Mouse (Mus musculus) embryo, embryonic 11 days (tissue): ENCODE results near the gene Cdk6.
"Not testable (repeated sequence)": the region's sequence is repeated elsewhere in the genome, so short reads cannot be mapped to it uniquely, and the experiment has no call there.

Experiments used
- DNase-seq: peaks from one replicate; pipeline ENCODE4 v3.0.0-alpha.2; 2015

Gene Cdk6

GRCm38 (mm10) chr5:3349393-3349792 is 8.1 kb downstream of the Cdk6 start:
- not testable (repeated sequence) for DNase-seq

GRCm38 (mm10) chr5:3351836-3352235 is 10.6 kb downstream of the Cdk6 start:
- DNase-seq: not testable (repeated sequence)

- no peak for DNase-seq
Measured at GRCm38 (mm10) chr5:3352314-3352713, 11.0 kb downstream of the Cdk6 start.

- no peak for DNase-seq
Measured at GRCm38 (mm10) chr5:3352827-3353226, 11.5 kb downstream of the Cdk6 start.

- DNase-seq: no peak
Measured at GRCm38 (mm10) chr5:3354307-3354706, 13.0 kb downstream of the Cdk6 start.

GRCm38 (mm10) chr5:3355032-3355536 is 13.8 kb downstream of the Cdk6 start:
- DNase-seq: no peak

GRCm38 (mm10) chr5:3355560-3356260 is 14.4 kb downstream of the Cdk6 start:
- DNase-seq: no peak

- no peak for DNase-seq
Measured at GRCm38 (mm10) chr5:3356261-3356778, 15.0 kb downstream of the Cdk6 start.

GRCm38 (mm10) chr5:3357496-3357895 is 16.2 kb downstream of the Cdk6 start:
- no peak for DNase-seq

- no peak for DNase-seq
Measured at GRCm38 (mm10) chr5:3358687-3359520, 17.6 kb downstream of the Cdk6 start.

GRCm38 (mm10) chr5:3359914-3360313 is 18.6 kb downstream of the Cdk6 start:
- no peak for DNase-seq

- DNase-seq: no peak
Measured at GRCm38 (mm10) chr5:3361252-3361651, 20.0 kb downstream of the Cdk6 start.

GRCm38 (mm10) chr5:3362111-3362510 is 20.8 kb downstream of the Cdk6 start:
- no peak for DNase-seq

- no peak for DNase-seq
Measured at GRCm38 (mm10) chr5:3363036-3363983, 22.0 kb downstream of the Cdk6 start.

GRCm38 (mm10) chr5:3367045-3367444 is 25.8 kb downstream of the Cdk6 start:
- DNase-seq: no peak

- DNase-seq: no peak
Measured at GRCm38 (mm10) chr5:3369317-3369716, 28.0 kb downstream of the Cdk6 start.

GRCm38 (mm10) chr5:3371212-3371611 is 29.9 kb downstream of the Cdk6 start:
- no peak for DNase-seq

- DNase-seq: no peak
Measured at GRCm38 (mm10) chr5:3373170-3373569, 31.9 kb downstream of the Cdk6 start.

GRCm38 (mm10) chr5:3374763-3375162 is 33.5 kb downstream of the Cdk6 start:
- DNase-seq: no peak

GRCm38 (mm10) chr5:3376167-3376566 is 34.9 kb downstream of the Cdk6 start:
- no peak for DNase-seq

- no peak for DNase-seq
Measured at GRCm38 (mm10) chr5:3379252-3379651, 38.0 kb downstream of the Cdk6 start.

GRCm38 (mm10) chr5:3380692-3381233 is 39.5 kb downstream of the Cdk6 start:
- no peak for DNase-seq
